ENCODE assay signal across 8 mouse cellular contexts in genomic region chr1:91179086-91179485, GRCm38 (mm10). TPM values are rescaled to one million over a fixed set of nuclear protein-coding genes. Genes with fewer than 3 reads are reported as not detected.
DNase-seq lines count a peak whose midpoint lies in the region; ATAC-seq and TF ChIP-seq lines count a peak whose summit lies in the region.

No protein-coding gene starts in this region.

- no peaks in the 10 kb centered on the region for H3K9me3 ChIP-seq in embryonic facial prominence, embryonic 10.5 days
- no peaks in the 10 kb centered on the region for H3K9me3 ChIP-seq in limb, embryonic 12.5 days
- no peaks in the 10 kb centered on the region for H3K9me3 ChIP-seq in midbrain, embryonic 14.5 days (ENCODE audit: control insufficient read depth, low read length)

- H3K36me3 ChIP-seq in embryonic facial prominence, embryonic 10.5 days (replicated peaks), result no peaks in the 10 kb centered on the region
- H3K36me3 ChIP-seq in limb, embryonic 12.5 days, result no peaks in the 10 kb centered on the region
- no peaks in the 10 kb centered on the region for H3K36me3 ChIP-seq in midbrain, embryonic 14.5 days (ENCODE audit: control insufficient read depth, insufficient read depth, low read length)
- no peaks in the 10 kb centered on the region for H3K36me3 ChIP-seq in spleen, adult 2 months (ENCODE audit: control insufficient read depth, insufficient read depth, low read length)

- peaks cover 51% of the 10 kb centered on the region for H3K27me3 ChIP-seq in embryonic facial prominence, embryonic 10.5 days (replicated peaks; ENCODE audit: low read depth, poor library complexity, severe bottlenecking)
- H3K27me3 ChIP-seq in limb, embryonic 12.5 days, result peaks cover 47% of the 10 kb centered on the region
- peaks cover 3% of the 10 kb centered on the region; the same call in 1 of the 2 replicates for H3K27me3 ChIP-seq in midbrain, embryonic 14.5 days (ENCODE audit: control insufficient read depth, insufficient read depth, low read length)
- H3K27me3 ChIP-seq in spleen, adult 2 months (ENCODE audit: control insufficient read depth, insufficient read depth, low read length), result peaks cover 3% of the 10 kb centered on the region; the same call in 1 of the 2 replicates

- no peak for TF ChIP-seq POLR2A in spleen, adult 2 months (IDR thresholded peaks at IDR 0.05; ENCODE audit: low read depth, low read length)

- ATAC-seq in limb, embryonic 12.5 days (ENCODE audit: insufficient number of reproducible peaks, insufficient read depth, low FRiP score, low TSS enrichment, low read depth), result peak; percentile 78; the same call in 1 of the 2 replicates
- no peak; the same call in 1 of the 2 replicates for ATAC-seq in midbrain, embryonic 14.5 days (ENCODE audit: low FRiP score, low TSS enrichment)

- 33% methylated on average over 5 of the region's 5 CpGs for WGBS in embryonic facial prominence, embryonic 10.5 days
- 27% methylated on average over 5 of the region's 5 CpGs for WGBS in limb, embryonic 12.5 days
- WGBS in midbrain, embryonic 14.5 days, result 34% methylated on average over 5 of the region's 5 CpGs
- 11% methylated on average over 5 of the region's 5 CpGs for WGBS in spleen, adult 2 months

- peak; percentile 18 for DNase-seq in cerebellum, adult 11 months
- DNase-seq in cerebellum, adult 9-11 months, result no peak
- DNase-seq in embryonic facial prominence, embryonic 10.5 days (ENCODE audit: low spot score), result peak; percentile 65
- DNase-seq in heart, adult 9 months (ENCODE audit: low spot score in 2 of 2), result peak; percentile 42 to 60
- peak; percentile 37 to 64 for DNase-seq in kidney, adult 8-10 months
- DNase-seq in midbrain, embryonic 14.5 days, result peak; percentile 80
- peak; percentile 56 to 80 for DNase-seq in spleen, adult 2 months (ENCODE audit: low read depth in 1 of 2, low spot score in 2 of 2)

- no peak overlapping the region for H3K4me2 ChIP-seq in limb, embryonic 12.5 days
- H3K4me2 ChIP-seq in midbrain, embryonic 14.5 days (ENCODE audit: low read length), result no peak overlapping the region

- H3K4me3 ChIP-seq in embryonic facial prominence, embryonic 10.5 days, result no peak overlapping the region
- no peak overlapping the region for H3K4me3 ChIP-seq in limb, embryonic 12.5 days (replicated peaks)
- no peak overlapping the region for H3K4me3 ChIP-seq in midbrain, embryonic 14.5 days (replicated peaks; ENCODE audit: low read depth, low read length)
- no peak overlapping the region for H3K4me3 ChIP-seq in spleen, adult 2 months (ENCODE audit: extremely low read depth, insufficient read depth, insufficient read length)

- H3K9ac ChIP-seq in limb, embryonic 12.5 days (replicated peaks), result no peak overlapping the region
- no peak overlapping the region for H3K9ac ChIP-seq in midbrain, embryonic 14.5 days (replicated peaks; ENCODE audit: low read length)

- peak; percentile 91; the same call in 1 of the 2 replicates for TF ChIP-seq CTCF in spleen, adult 2 months (IDR thresholded peaks at IDR 0.05; ENCODE audit: extremely low read depth, insufficient read depth, insufficient read length, insufficient replicate concordance)

- H3K27ac ChIP-seq in embryonic facial prominence, embryonic 10.5 days (replicated peaks), result no peak overlapping the region
- H3K27ac ChIP-seq in limb, embryonic 12.5 days, result no peak overlapping the region
- H3K27ac ChIP-seq in midbrain, embryonic 14.5 days (replicated peaks; ENCODE audit: low read depth, low read length), result no peak overlapping the region
- no peak overlapping the region for H3K27ac ChIP-seq in spleen, adult 2 months (ENCODE audit: insufficient read depth, low read length)

- H3K4me1 ChIP-seq in embryonic facial prominence, embryonic 10.5 days, result peaks cover 31% of the 10 kb centered on the region
- H3K4me1 ChIP-seq in limb, embryonic 12.5 days (replicated peaks), result peaks cover 10% of the 10 kb centered on the region
- 0 out of 2 replicates have a peak, but pooled peaks cover 8% of the 10 kb centered on the region for H3K4me1 ChIP-seq in midbrain, embryonic 14.5 days (ENCODE audit: control insufficient read depth, insufficient read depth, low read length)
- H3K4me1 ChIP-seq in spleen, adult 2 months (ENCODE audit: control insufficient read depth, insufficient read depth, insufficient read length), result peaks cover 7% of the 10 kb centered on the region; the same call in 1 of the 2 replicates

RNA-seq across cellular contexts. Expression of gene Ramp1, which starts 0.5 kb away (rescaled TPM):
- 0.47 and 0.61 TPM in 2 replicates for polyA plus RNA-seq in embryonic facial prominence, embryonic 10.5 days (2016; fragmentation: Nextera tagmentation; extraction: Ambion mirVana)
- 1.1 and 1.9 TPM in 2 replicates for polyA plus RNA-seq in limb, embryonic 12.5 days (2016; fragmentation: Nextera tagmentation; extraction: Ambion mirVana)
- polyA plus RNA-seq in midbrain, embryonic 14.5 days (2014; fragmentation: Nextera tagmentation; extraction: Ambion mirVana), result 2.6 and 7.4 TPM in 2 replicates
- 15.8 and 22.2 TPM in 2 replicates for polyA plus RNA-seq in spleen, adult 2 months (2012; rRNA removed)

RNA-seq across cellular contexts. Expression of gene Rbm44, which starts 34.2 kb away (rescaled TPM):
- polyA plus RNA-seq in embryonic facial prominence, embryonic 10.5 days (2016; fragmentation: Nextera tagmentation; extraction: Ambion mirVana), result 0.87 and 1.2 TPM in 2 replicates
- 0.70 and 1.0 TPM in 2 replicates for polyA plus RNA-seq in limb, embryonic 12.5 days (2016; fragmentation: Nextera tagmentation; extraction: Ambion mirVana)
- 0.57 TPM in 1 of 2 replicates, not detected in the other for polyA plus RNA-seq in midbrain, embryonic 14.5 days (2014; fragmentation: Nextera tagmentation; extraction: Ambion mirVana)
- polyA plus RNA-seq in spleen, adult 2 months (2012; rRNA removed), result 0.05 TPM in 1 of 2 replicates, not detected in the other
